Mouse (Mus musculus) testis, postnatal 14 days (tissue): ENCODE measurements around the gene Vmn2r96.
"Not testable (repeated sequence)": the region's sequence is repeated elsewhere in the genome, so short reads cannot be mapped to it uniquely, and the experiment has no call there.

Source experiments
- DNase-seq: peaks from one replicate; pipeline ENCODE4 v3.0.0; 2021; ENCODE audit warnings: low spot score

Gene Vmn2r96

GRCm38 (mm10) chr17:18572851-18573250 is at the start of gene Vmn2r96:
TSS of gene Vmn2r96 (plus strand) at chr17:18573151.
- DNase-seq, result not testable (repeated sequence)

DNA sequence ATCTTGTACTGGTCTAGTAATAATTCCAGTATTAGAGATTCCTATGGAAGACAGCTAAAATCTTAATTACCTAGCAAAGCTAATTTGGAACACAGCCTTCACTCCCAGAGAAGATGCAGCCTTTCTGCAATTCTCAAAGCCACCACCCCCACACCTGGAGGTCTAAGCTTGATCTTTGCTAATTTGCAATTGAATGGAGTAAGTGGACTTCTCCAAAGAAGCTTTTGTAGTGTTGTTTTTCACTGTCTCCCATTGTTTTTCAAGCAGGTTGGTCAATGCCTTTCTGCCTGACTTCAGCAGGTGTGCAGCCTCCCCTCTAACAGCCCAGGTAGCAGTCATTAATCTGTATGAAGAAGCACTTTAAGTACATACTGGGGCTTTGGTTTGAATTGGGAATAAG is 49.6 kb upstream of the Vmn2r96 start:
- DNase-seq, result no peak

- DNase-seq, result no peak
These were observed 49.0 kb upstream of the Vmn2r96 start for GRCm38 (mm10) chr17:18523991-18524390.

DNA sequence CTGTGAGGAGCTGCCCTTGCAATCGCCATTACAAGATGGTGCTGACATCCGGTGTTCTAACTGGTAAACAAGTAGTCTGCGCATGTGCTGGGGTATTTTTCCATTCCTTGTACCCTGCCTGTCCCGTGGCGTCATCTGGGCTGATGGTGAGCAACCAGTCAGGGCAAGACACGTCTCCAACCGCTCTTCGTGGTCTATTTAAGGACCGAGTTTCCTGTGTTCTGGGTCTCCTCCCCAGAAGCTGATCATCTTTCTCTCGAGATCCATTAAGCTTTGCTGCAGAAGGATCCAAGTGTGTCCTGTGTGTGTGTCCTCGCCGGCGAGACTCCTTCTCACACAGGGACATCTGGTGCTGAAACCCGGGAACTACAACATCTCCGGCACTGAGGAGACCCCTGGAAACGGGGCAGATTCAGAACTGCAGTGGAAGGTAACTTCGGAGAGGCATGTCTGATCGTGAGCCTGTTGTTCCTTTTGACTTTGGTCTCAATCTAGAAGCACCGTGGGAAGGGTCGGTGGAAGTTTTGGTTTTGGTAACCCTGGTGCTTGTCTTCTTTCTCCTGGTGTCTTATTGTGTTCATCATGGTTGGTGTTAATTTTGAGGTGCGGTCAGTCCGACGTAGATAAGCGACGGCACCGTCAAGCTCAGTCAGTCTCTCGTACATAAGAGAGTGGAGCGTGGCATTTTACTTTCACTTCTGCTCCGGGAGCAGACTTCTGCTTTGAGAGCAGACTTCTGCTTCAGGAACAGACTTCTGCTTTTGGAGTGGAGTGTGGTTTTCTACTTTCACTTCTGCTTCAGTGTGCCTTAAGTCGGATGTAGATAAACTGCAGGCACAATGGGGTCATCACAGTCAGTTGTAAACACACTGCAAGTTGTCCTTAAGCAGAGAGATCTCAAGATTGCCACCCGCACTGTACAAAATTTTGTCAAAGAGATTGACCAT is 14.5 kb upstream of the Vmn2r96 start:
- not testable (repeated sequence) for DNase-seq

- not testable (repeated sequence) for DNase-seq
These were observed 6.8 kb upstream of the Vmn2r96 start for GRCm38 (mm10) chr17:18566186-18566585.

DNA sequence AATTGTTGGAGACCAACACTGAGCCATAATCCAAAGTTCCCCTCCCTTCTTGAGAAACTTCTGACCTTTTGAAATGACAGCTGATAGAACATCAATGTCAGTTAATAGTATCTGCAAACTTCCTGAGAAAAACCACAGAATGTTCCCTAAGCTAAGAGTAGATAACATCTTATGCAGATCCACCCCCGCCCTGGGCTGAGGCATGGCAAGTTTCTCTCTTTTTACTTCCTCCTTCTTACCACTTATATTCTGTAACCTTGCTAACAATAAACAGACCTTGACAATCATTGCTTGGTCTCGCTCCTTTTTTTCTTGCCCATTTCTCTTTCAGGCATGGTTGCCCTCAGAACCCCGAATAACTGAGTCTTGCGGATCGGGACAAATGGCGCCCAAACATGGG is 42.2 kb downstream of the Vmn2r96 start:
- DNase-seq, result not testable (repeated sequence)

DNA sequence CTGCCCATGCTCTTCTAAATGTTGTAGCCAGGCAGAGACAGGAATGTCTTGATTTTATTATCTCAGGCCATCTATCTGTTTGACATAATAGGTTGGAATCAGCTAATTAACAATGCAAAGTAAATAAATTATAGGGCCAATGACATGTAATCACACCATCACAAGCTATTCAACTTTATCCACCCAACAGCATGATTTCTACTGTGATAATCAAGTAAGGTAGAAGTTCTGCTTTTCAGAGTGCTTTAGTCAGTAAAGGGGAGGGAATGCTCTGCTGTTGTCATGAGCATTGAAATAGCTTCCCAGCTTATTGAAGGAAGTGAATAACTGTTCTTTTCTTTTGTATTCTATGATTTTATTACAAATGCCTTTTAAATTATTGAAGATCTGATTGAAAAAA is 53.6 kb downstream of the Vmn2r96 start:
- no peak for DNase-seq
